Mouse (Mus musculus) cerebellum, adult 18-20 months (tissue): ENCODE results near the gene Psma3.

Source experiments
- DNase-seq, 2 experiments: peaks; one replicate each; pipeline ENCODE4 v3.0.0; 2021

The Psma3 gene

GRCm38 (mm10) chr12:70974441-70975266 lies at the start of gene Psma3:
Gene Psma3, plus strand, starts transcription at chr12:70974621.
- peak; percentile 90 to 91 for DNase-seq

- DNase-seq = no peak
These were observed 44.6 kb upstream of the Psma3 start for GRCm38 (mm10) chr12:70929781-70930180.

- peak in 1 of 2 experiments; percentile 22 for DNase-seq
These were observed 37.3 kb upstream of the Psma3 start for GRCm38 (mm10) chr12:70937150-70937549.

- DNase-seq = peak; percentile 90 to 94
These were observed 36.6 kb upstream of the Psma3 start, which contains the start of gene Actr10 for GRCm38 (mm10) chr12:70937571-70938384. Gene Actr10, plus strand, starts transcription at chr12:70937857.

- no peak for DNase-seq
These were observed 33.6 kb upstream of the Psma3 start for GRCm38 (mm10) chr12:70940806-70941205.

GRCm38 (mm10) chr12:70944181-70944580 lies 30.2 kb upstream of the Psma3 start:
- DNase-seq = no peak

- no peak for DNase-seq
These were observed 27.7 kb upstream of the Psma3 start for GRCm38 (mm10) chr12:70946585-70947256.

- DNase-seq = no peak
These were observed 15.8 kb upstream of the Psma3 start for GRCm38 (mm10) chr12:70958640-70959039.

- no peak for DNase-seq
These were observed 6.8 kb upstream of the Psma3 start for GRCm38 (mm10) chr12:70967581-70967980.

GRCm38 (mm10) chr12:70968141-70968790 lies 6.2 kb upstream of the Psma3 start:
- DNase-seq = peak; percentile 81 to 82

- peak; percentile 71 to 86 for DNase-seq
These were observed 5.6 kb upstream of the Psma3 start for GRCm38 (mm10) chr12:70968791-70969307.

GRCm38 (mm10) chr12:70969485-70970184 lies 4.8 kb upstream of the Psma3 start:
- peak; percentile 54 to 71 for DNase-seq

- DNase-seq = no peak
These were observed 590 bp upstream of the Psma3 start for GRCm38 (mm10) chr12:70973831-70974230.

GRCm38 (mm10) chr12:70975406-70975805 lies 985 bp downstream of the Psma3 start:
- DNase-seq = no peak

GRCm38 (mm10) chr12:70975891-70976290 lies 1.5 kb downstream of the Psma3 start:
- no peak for DNase-seq

- DNase-seq = no peak
These were observed 3.9 kb downstream of the Psma3 start for GRCm38 (mm10) chr12:70978345-70978744.

- no peak for DNase-seq
These were observed 10.6 kb downstream of the Psma3 start for GRCm38 (mm10) chr12:70984855-70985550.

- no peak for DNase-seq
These were observed 22.8 kb downstream of the Psma3 start for GRCm38 (mm10) chr12:70997225-70997624.

- no peak for DNase-seq
These were observed 25.0 kb downstream of the Psma3 start for GRCm38 (mm10) chr12:70999423-70999903.

GRCm38 (mm10) chr12:71000344-71000743 lies 25.9 kb downstream of the Psma3 start:
- no peak for DNase-seq

GRCm38 (mm10) chr12:71001456-71001855 lies 27.0 kb downstream of the Psma3 start:
- no peak for DNase-seq
